Mouse (Mus musculus) liver, postnatal 0 days (tissue): ENCODE data around the gene Herc4.
"Not testable (repeated sequence)": the region's sequence is repeated elsewhere in the genome, so short reads cannot be mapped to it uniquely, and the experiment has no call there.

Experiments
- CTCF ChIP-seq: sonication (generic); IDR thresholded peaks from 2 replicates; pipeline ENCODE4 v1.5.1; 2016; ENCODE audit warnings: antibody characterized with exemption, low read depth
- EP300 ChIP-seq: IDR thresholded peaks from 2 replicates; pipeline ENCODE4 v1.6.1; 2016; ENCODE audit warnings: antibody characterized with exemption, low read depth, mild to moderate bottlenecking

DNA sequence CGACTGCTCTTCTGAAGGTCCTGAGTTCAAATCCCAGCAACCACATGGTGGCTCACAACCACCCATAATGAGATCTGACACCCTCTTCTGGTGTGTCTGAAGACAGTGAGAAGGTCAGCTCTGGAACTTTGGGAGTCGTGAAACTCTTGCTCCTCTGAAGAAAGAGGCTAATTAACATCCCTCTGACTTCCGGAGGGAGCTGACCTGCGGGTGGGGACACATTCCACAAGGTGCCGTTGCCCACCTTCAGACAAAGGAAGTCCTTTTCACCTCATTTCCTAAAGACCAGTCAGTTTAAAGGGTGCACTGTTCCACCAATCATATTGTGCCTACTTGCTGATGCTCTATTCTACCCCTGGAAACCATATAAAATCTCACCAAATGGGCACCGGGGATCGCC, 107.5 kb downstream of the Herc4 start:
- not testable (repeated sequence) for TF ChIP-seq CTCF, EP300
